Mouse (Mus musculus) embryonic facial prominence, embryonic 11.5 days (tissue): Measurements from ENCODE around the gene Idh2. TPM values are rescaled to one million over a fixed set of nuclear protein-coding genes. Genes with fewer than 3 reads are reported as not detected.

Experiments
- ATAC-seq: fragments of 200-750 bp; cut with Nextera tagmentation; replicated peaks from 2 replicates; pipeline ENCODE4 v1.8.0; 2017; ENCODE audit warnings: low read depth; ENCODE audit not compliant: insufficient number of reproducible peaks, low FRiP score, low TSS enrichment
- DNase-seq: peaks from one replicate; pipeline ENCODE4 v3.0.0-alpha.2; 2015; ENCODE audit warnings: low spot score
- H3K27ac ChIP-seq: fragments of 300-500 bp; sonication (generic); replicated peaks from 2 replicates; pipeline ENCODE4 v1.5.1; 2014; ENCODE audit warnings: mild to moderate bottlenecking, low read depth, low read length, control low read depth
- H3K27me3 ChIP-seq: fragments of 300-500 bp; sonication (generic); 2 replicates; pipeline ENCODE4 v1.6.1; 2014; ENCODE audit warnings: mild to moderate bottlenecking, low read length, moderate library complexity, mixed read lengths; ENCODE audit not compliant: control insufficient read depth, insufficient read depth
- H3K36me3 ChIP-seq: fragments of 300-500 bp; sonication (generic); replicated peaks from 2 replicates; pipeline ENCODE4 v1.6.1; 2014; ENCODE audit warnings: low read depth, mild to moderate bottlenecking, low read length, moderate library complexity, mixed read lengths; ENCODE audit not compliant: control insufficient read depth, insufficient read depth
- H3K4me1 ChIP-seq: fragments of 300-500 bp; sonication (generic); 2 replicates; pipeline ENCODE4 v1.6.1; 2014; ENCODE audit warnings: low read length, mixed read lengths; ENCODE audit not compliant: control insufficient read depth, insufficient read depth
- H3K4me2 ChIP-seq: fragments of 300-500 bp; sonication (generic); 2 replicates; pipeline ENCODE4 v1.6.1; 2014; ENCODE audit warnings: low read depth, mild to moderate bottlenecking, control low read depth, low read length, moderate library complexity
- H3K4me3 ChIP-seq: fragments of 300-500 bp; sonication (generic); 2 replicates; pipeline ENCODE4 v1.5.1; 2014; ENCODE audit warnings: low read depth, low read length, control low read depth
- H3K9ac ChIP-seq: fragments of 300-500 bp; sonication (generic); replicated peaks from 2 replicates; pipeline ENCODE4 v1.6.1; 2014; ENCODE audit warnings: mild to moderate bottlenecking, control low read depth, low read length
- H3K9me3 ChIP-seq: fragments of 300-500 bp; sonication (generic); replicated peaks from 2 replicates; pipeline ENCODE4 v1.6.1; 2016; ENCODE audit warnings: mild to moderate bottlenecking, low read length, inconsistent platforms, mixed read lengths; ENCODE audit not compliant: control insufficient read depth
- WGBS: fragments of 180-500 bp; shearing (Covaris S2); extraction: QIAGEN DNeasy Blood & Tissue Kit; methylation state at CpG from one replicate; pipeline ENCODE4 v1.1.7; 2014; 5-methylcytosine and 5-hydroxymethylcytosine counted together
- polyA plus RNA-seq: library from polyadenylated mRNA; unstranded; fragments of >200 nt; fragmentation: Nextera tagmentation; extraction: Ambion mirVana; gene quantifications from 2 replicates; pipeline ENCODE4 v1.2.1, GENCODE M21; 2014

Gene Idh2
- polyA plus RNA-seq, 1 experiment from 2014 or later = 488 TPM

DNA sequence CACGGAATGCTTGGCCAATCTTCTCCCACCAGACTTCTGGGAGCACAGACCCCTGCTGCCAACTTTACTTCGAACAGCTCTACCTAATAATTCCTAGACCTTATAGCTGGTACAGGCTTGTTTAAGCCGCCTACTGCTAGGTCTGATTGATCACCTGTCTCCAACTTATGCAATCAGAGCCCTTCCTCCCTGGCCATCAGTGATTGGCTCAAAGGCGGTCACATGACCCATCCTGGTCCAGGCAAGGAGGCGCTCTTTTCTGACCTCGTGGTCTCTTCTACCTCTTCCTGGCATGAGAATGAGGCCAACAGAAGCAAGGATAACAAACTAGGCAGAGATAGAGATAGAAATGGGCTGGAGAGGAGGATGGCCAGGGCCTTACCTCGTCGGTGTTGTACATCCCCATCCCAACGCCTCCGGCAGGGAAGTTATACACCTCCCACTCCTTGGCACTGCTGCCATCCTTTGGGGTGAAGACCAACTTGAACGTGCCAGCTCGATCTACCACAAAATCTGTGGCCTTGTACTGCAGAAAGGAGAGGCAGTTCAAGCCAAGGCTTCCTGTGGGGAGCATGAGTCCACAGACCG, 16.7 kb downstream of the Idh2 start:
- 95% methylated on average over 13 of the region's 13 CpGs for WGBS
- no peak overlapping the region for H3K4me3 ChIP-seq
- DNase-seq (no peak), ATAC-seq (no peak)
- no peaks in the 10 kb centered on the region for H3K27me3 ChIP-seq
- H3K9me3 ChIP-seq = no peaks in the 10 kb centered on the region
- no peak overlapping the region for H3K4me2 ChIP-seq
- peaks cover 35% of the 10 kb centered on the region for H3K36me3 ChIP-seq
- H3K4me1 ChIP-seq = no peaks in the 10 kb centered on the region
- no peak overlapping the region for H3K27ac ChIP-seq
- no peak overlapping the region for H3K9ac ChIP-seq

DNA sequence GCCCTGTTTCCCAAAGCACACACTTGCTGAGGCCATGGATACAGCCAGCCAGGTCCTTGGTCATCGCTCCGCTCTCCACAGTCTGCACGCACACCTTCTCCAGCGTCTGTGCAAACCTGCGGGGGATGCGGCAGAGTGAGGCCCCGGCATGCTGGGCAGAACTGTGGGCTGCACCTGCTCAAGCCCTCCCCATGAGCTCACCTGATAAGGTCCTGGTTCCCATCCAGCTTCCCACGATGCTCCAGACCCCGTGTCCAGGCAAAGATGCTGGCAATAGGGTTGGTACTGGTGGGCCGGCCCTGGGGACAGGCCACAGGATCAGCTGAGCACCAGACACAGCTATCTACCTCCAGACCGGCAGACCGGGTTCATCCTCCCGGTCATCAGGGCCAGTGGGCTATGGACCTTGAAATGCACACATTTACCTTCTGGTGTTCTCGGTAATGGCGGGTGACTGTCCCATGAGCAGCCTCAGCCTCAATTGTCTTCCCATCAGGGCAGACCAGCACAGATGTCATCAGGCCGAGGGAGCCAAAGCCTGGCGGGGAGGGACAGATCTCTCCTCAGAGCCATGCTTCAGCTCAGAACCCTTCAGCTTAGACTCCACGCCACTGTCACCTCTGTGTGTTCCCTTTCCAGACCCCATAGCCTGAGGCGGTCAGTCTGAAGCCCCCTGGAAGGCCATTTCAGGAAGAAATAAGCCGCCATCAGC, 19.4 kb downstream of the Idh2 start:
- no peak overlapping the region for H3K4me2 ChIP-seq
- no peak overlapping the region for H3K9ac ChIP-seq
- H3K9me3 ChIP-seq = no peaks in the 10 kb centered on the region
- WGBS = 93% methylated on average over 20 of the region's 20 CpGs
- DNase-seq (no peak), ATAC-seq (no peak)
- no peak overlapping the region for H3K4me3 ChIP-seq
- H3K36me3 ChIP-seq = peaks cover 32% of the 10 kb centered on the region
- no peaks in the 10 kb centered on the region for H3K4me1 ChIP-seq
- H3K27ac ChIP-seq = no peak overlapping the region
- no peaks in the 10 kb centered on the region for H3K27me3 ChIP-seq

- 76% methylated on average over 5 of the region's 5 CpGs for WGBS
- peaks cover 26% of the 10 kb centered on the region for H3K36me3 ChIP-seq
- H3K27me3 ChIP-seq = no peaks in the 10 kb centered on the region
- H3K4me3 ChIP-seq = no peak overlapping the region
- no peaks in the 10 kb centered on the region for H3K4me1 ChIP-seq
- no peak overlapping the region for H3K9ac ChIP-seq
- H3K4me2 ChIP-seq = no peak overlapping the region
- no peak for DNase-seq
- H3K9me3 ChIP-seq = no peaks in the 10 kb centered on the region
- no peak for ATAC-seq
- H3K27ac ChIP-seq = no peak overlapping the region
Observed at GRCm38 (mm10) chr7:80094481-80094880, 20.7 kb downstream of the Idh2 start.

- Histone ChIP-seq H3K4me3 (no peak overlapping the region), H3K27ac (no peak overlapping the region), H3K9ac (no peak overlapping the region), H3K4me2 (no peak overlapping the region), H3K4me1 (no peaks in the 10 kb centered on the region), H3K9me3 (no peaks in the 10 kb centered on the region), H3K36me3 (peaks cover 16% of the 10 kb centered on the region), H3K27me3 (no peaks in the 10 kb centered on the region)
- ATAC-seq (no peak), DNase-seq (no peak)
- WGBS = 83% methylated on average over 9 of the region's 9 CpGs
Observed at GRCm38 (mm10) chr7:80092351-80093046, 22.7 kb downstream of the Idh2 start.

- DNase-seq = no peak
- WGBS = 81% methylated on average over 4 of the region's 4 CpGs
Observed at GRCm38 (mm10) chr7:80091866-80092210, 23.4 kb downstream of the Idh2 start.

DNA sequence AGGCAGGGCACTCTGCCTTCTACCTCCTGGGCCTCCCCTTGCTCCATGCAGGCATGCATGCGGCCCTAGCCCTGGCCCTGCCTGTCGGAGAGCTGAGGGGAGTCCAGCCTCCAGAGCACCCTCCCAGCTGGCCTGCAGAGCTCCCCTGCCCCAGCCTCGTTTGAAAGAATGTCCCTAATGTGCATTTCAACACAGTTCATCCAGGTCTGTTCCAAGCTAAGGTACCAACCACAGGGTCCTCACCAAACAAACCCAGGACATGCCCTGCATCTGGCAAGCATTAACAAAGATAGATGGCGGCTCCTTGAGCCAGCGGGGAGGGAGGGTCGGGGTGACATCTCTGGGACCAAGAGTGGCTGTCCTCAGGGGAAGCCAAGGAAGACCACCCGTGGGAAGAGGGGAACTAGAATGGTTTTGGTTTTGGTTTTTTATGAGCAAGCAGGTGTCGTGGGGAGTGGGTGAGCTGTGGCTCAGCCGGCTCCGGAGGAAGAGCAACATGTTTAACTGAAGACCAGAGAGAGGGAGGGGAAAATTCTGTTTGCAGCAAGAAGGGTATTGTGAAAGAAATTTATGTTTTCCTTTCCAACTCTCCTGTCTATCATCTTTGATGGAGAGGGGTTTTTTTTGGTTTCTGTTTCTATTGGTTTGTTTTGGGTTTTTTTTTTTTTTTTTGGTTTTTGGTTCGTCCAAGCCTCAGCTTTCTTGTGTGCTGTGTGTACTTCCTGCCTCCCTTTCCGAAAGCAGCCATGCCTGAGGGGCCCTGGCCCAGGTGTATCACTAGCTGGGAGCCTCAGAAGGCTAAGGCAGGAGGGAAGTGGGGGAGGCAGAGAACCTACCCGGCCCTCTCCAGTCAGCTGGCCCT, 24.0 kb downstream of the Idh2 start:
- Histone ChIP-seq H3K4me2 (no peak overlapping the region), H3K27me3 (no peaks in the 10 kb centered on the region), H3K9ac (no peak overlapping the region), H3K4me1 (no peaks in the 10 kb centered on the region), H3K27ac (no peak overlapping the region), H3K4me3 (no peak overlapping the region), H3K9me3 (no peaks in the 10 kb centered on the region), H3K36me3 (peaks cover 16% of the 10 kb centered on the region)
- DNase-seq (no peak), ATAC-seq (peak; percentile 26; the same call in 1 of the 2 replicates)
- WGBS = 60% methylated on average over 13 of the region's 13 CpGs

More at GRCm38 (mm10) chr7:80091866-80092210, 23.4 kb downstream of the Idh2 start:
- H3K9me3 ChIP-seq = no peaks in the 10 kb centered on the region
- H3K27ac ChIP-seq = no peak overlapping the region
- peaks cover 16% of the 10 kb centered on the region for H3K36me3 ChIP-seq
- H3K9ac ChIP-seq = no peak overlapping the region
- no peak overlapping the region for H3K4me3 ChIP-seq
- ATAC-seq = no peak
- no peak overlapping the region for H3K4me2 ChIP-seq
- H3K27me3 ChIP-seq = no peaks in the 10 kb centered on the region
- no peaks in the 10 kb centered on the region for H3K4me1 ChIP-seq

- H3K4me3 ChIP-seq = no peak overlapping the region
- peaks cover 12% of the 10 kb centered on the region for H3K36me3 ChIP-seq
- H3K4me1 ChIP-seq = no peaks in the 10 kb centered on the region
- no peak for DNase-seq
- no peaks in the 10 kb centered on the region for H3K9me3 ChIP-seq
- H3K27ac ChIP-seq = no peak overlapping the region
- peak; percentile 10; the same call in 1 of the 2 replicates for ATAC-seq
- H3K9ac ChIP-seq = no peak overlapping the region
- H3K4me2 ChIP-seq = no peak overlapping the region
- no peaks in the 10 kb centered on the region for H3K27me3 ChIP-seq
- WGBS = 89% methylated on average over 18 of the region's 18 CpGs
Observed at GRCm38 (mm10) chr7:80090191-80091003, 24.8 kb downstream of the Idh2 start.
